Mouse (Mus musculus) mouse trophoblast stem cell (cell line): ENCODE results near the gene Brinp1.
"Not testable (repeated sequence)": the region's sequence is repeated elsewhere in the genome, so short reads cannot be mapped to it uniquely, and the experiment has no call there.

Experiments
- in situ Hi-C, 2 experiments: fragments of 300-500 bp; cut with MseI, MboI; formaldehyde crosslinking; loops; 2 replicates in 1 of 2; 3 replicates in 1 of 2; pipeline ENCODE4 v1.15.1; 2025

Gene Brinp1

GRCm38 (mm10) chr4:68845964-68846363, 108.2 kb downstream of the Brinp1 start:
- in situ Hi-C loops: no loop called here

DNA sequence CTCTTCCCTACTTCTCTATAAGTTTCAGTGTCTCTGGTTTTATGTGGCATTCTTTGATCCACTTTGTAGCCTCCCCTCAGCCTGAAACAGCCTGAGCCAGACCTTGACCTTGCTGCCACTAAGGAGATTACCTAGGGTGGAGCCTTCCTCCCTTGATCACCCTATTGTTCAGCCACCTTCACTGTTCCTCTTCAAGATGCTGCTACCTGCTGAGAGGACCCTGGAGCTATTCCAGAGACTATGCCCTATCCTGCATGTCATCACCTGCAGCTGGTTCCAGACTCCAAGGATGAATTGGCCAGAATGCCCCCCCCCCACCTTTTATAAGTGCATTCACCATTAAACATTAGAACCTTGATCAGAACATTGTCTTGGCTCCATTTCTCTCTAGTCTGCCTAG, 140.2 kb downstream of the Brinp1 start:
- in situ Hi-C loops: not testable (repeated sequence)

DNA sequence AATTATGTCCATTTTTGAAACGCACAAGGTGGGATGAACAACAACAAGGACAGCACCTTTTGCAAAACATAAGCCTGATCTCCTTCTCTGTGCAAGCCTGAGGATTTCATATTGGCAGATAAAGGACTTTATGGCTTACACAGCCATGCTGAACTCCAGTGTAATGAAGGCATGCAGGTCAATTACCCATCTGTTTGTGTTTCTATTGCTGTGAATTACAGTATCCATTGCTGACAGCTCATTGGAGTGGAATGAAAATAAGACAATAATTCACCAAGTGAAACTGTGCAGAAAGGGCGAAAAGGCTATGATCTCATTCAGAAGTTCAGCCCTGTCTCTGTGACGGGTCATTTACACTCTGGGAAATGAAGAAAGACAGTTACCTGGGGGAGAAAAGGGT, 147.7 kb downstream of the Brinp1 start:
- in situ Hi-C loops: no loop called here

DNA sequence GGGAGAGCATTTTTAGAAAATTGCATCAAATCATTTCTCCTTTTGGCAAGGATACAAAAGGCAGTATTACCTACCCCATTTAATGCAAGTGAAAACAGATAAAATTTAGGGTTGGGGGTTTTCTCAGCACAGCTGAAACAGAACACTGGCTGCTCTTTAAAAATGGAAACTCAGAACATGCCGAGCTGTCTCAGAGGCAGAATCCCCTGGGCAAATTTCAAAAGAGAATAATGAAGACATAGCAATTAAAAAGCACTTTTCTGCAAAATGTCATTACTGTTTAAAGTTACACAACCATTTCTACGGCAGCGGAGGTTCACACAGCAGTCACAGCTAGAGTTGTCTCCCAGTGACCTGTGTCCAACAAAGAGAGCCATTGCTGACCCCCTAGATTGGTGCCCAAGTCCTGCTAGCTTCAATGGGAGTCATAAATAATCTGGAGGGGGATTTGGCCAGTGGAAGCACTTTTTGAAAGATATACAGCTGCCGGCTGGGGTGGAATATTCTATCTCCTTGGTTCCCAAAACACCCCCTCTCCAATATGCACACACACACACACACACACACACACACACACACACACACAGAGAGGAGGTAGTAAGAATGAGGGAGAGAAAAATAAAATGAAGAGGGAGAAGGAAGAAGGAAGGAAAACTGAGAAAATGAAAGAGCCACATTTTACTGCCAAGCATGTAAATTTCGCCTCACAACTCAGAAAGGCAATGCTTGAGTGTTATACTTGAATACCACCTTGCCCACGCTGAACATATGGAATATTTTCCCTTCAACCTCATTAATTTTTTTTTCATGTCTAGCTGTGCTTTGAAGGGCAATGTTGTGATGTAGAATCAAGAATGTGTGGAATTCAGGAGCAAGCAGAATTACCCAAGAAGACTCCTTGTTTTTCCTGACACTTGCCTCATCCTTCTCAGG, 152.0 kb downstream of the Brinp1 start:
- in situ Hi-C loops: no loop called here

- in situ Hi-C loops: no loop called here
Measured at GRCm38 (mm10) chr4:68790003-68790402, 164.2 kb downstream of the Brinp1 start.

DNA sequence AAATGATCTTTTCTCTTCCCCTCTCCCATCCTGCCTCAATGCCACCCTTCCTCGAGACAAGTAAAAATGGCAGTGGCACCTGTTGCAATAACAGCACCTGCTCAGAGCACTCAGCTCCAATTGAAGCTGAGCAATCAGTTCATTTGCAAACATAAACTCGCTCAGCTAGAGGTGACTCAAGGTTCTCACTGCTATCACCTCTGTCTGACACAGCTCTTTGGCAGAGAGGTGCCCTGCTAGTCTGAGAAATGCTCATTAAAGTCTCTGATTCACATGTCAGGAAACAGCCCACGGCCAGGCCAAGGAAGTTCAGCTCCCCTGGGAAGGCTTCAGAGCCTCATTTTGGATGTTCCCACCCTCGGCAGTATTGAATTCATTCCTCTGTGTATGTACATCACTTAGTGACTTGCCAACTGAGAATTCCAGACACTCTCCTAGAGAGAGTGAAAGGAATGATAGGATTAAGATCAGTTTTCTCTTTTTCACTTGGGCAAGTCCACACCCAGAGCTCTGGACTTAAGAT, 165.7 kb downstream of the Brinp1 start:
- in situ Hi-C loops: no loop called here

DNA sequence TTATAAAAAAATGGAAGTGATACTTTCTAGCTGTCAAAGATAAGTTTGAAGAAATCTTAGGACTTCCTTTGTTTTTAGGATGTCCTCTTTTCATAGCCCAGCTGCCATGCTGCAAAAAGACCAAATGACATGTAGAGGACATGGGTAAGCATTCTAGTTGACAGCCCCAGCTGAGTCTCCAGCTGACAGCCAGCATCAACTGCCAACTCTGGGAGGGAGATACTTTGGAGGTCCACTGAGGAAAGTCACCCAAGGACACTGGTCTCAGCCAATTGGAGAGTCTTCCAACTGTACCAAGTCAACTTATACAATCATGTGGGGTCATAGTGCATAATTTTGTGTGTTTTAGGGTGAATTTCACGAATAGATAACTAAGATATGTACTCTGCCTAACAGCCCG, 166.6 kb downstream of the Brinp1 start:
- in situ Hi-C loops: no loop called here

- in situ Hi-C loops: no loop called here
Measured at GRCm38 (mm10) chr4:68768256-68768655, 185.9 kb downstream of the Brinp1 start.

DNA sequence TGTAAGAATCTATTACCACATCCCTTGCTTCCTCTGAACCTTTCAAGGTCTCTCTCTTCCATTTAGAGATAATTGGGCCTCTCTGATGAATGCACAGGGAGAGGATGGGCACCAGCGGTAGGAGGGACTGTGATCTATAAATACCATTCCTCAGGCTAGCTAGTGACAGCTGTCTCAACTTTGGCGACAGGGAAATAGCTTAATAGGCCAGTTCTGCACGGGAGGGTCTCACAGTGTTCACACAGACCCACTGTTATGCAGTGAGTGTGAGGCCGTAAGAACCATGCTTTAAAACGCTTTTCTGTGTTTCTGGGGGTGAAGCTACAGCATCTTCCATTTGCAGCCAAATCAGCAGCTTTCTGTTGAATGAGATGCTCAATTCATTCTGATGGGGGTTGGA, 186.8 kb downstream of the Brinp1 start:
- in situ Hi-C loops: no loop called here

GRCm38 (mm10) chr4:68765772-68766573, 188.2 kb downstream of the Brinp1 start:
- in situ Hi-C loops: no loop called here

DNA sequence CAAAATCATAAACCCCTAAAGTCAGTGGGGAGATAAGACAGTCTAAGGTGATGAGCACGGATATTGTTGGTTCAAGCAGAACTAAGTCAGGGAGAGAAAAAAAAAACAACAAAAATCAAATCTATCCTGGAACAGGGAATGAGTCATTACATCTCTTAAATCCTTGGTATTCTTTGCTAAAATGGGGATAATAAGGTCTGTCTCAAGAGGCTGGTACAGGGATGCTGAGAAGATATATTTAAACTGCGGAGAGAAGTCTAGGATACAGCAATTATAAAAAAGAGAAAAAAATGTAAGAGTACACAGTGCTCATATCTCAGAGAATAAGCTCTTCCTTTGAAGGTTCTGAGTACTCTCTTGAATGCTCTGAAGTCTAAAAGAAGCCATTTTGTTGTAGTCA, 189.3 kb downstream of the Brinp1 start:
- in situ Hi-C loops: no loop called here

DNA sequence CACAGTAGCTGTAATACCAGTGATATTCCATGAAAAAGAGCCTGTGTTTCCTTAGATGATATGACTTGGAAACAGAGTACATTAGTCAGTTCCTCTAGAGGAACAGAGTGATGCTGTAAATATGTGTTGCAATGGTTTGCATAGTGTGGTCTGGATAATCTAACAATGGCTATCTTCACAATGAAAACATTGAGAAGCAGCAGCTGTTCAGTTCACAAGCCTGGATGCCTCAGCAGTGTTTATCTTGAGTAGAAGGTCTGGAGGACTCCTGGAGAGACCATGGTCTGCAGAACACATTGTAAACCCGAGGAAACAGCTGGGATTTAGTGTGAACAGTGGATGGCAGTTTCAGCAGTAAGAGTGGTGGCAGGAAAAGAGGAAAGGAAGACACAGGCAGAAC, 233.2 kb downstream of the Brinp1 start:
- in situ Hi-C loops: no loop called here
